Mouse (Mus musculus) limb, embryonic 10.5 days (tissue): Measurements from ENCODE around the gene Hmgn1. TPM values are rescaled to one million over a fixed set of nuclear protein-coding genes. Genes with fewer than 3 reads are reported as not detected.

Experiments used
- DNase-seq: peaks from one replicate; pipeline ENCODE4 v3.0.0-alpha.2; 2017; ENCODE audit warnings: low spot score
- H3K27ac ChIP-seq: fragments of 300-500 bp; sonication (generic); 2 replicates; pipeline ENCODE4 v1.5.1; 2016; ENCODE audit warnings: mild to moderate bottlenecking
- H3K27me3 ChIP-seq: fragments of 300-500 bp; sonication (generic); 2 replicates; pipeline ENCODE4 v1.6.1; 2016; ENCODE audit warnings: low read depth, mild to moderate bottlenecking; ENCODE audit not compliant: poor library complexity, severe bottlenecking
- H3K36me3 ChIP-seq: fragments of 300-500 bp; sonication (generic); 2 replicates; pipeline ENCODE4 v1.6.1; 2016; ENCODE audit warnings: mild to moderate bottlenecking, moderate library complexity
- H3K4me1 ChIP-seq: fragments of 300-500 bp; sonication (generic); 2 replicates; pipeline ENCODE4 v1.6.1; 2016
- H3K4me3 ChIP-seq: fragments of 300-500 bp; sonication (generic); 2 replicates; pipeline ENCODE4 v1.5.1; 2016; ENCODE audit warnings: mild to moderate bottlenecking, moderate library complexity
- H3K9me3 ChIP-seq: fragments of 300-500 bp; sonication (generic); replicated peaks from 2 replicates; pipeline ENCODE4 v1.6.1; 2016; ENCODE audit warnings: mild to moderate bottlenecking
- WGBS: fragments of 180-500 bp; shearing (Covaris S2); methylation state at CpG from one replicate; pipeline ENCODE4 v1.1.7; 2016; 5-methylcytosine and 5-hydroxymethylcytosine counted together
- polyA plus RNA-seq: library from polyadenylated mRNA; unstranded; fragments of >200 nt; fragmentation: Nextera tagmentation; extraction: Ambion mirVana; gene quantifications from 2 replicates; pipeline ENCODE4 v1.2.1, GENCODE M21; 2016

Gene Hmgn1
- polyA plus RNA-seq, 1 experiment from 2014 or later, result 979 TPM

- H3K36me3 ChIP-seq, result peaks cover 44% of the 10 kb centered on the region
- under 1% methylated on average over 66 of the region's 68 CpGs for WGBS
Measured at GRCm38 (mm10) chr16:96081742-96082241, 45.7 kb downstream of the Hmgn1 start.

GRCm38 (mm10) chr16:96081331-96081730 lies 46.2 kb downstream of the Hmgn1 start:
- peaks cover 47% of the 10 kb centered on the region for H3K36me3 ChIP-seq
- no peaks in the 10 kb centered on the region for H3K27me3 ChIP-seq
- H3K4me3 ChIP-seq, result peak overlapping the region; percentile 99
- peaks cover 22% of the 10 kb centered on the region for H3K4me1 ChIP-seq
- WGBS, result 1% methylated on average over 27 of the region's 28 CpGs
- peak overlapping the region; percentile 98 for H3K27ac ChIP-seq
- DNase-seq, result peak; percentile 92
- no peaks in the 10 kb centered on the region for H3K9me3 ChIP-seq

More at GRCm38 (mm10) chr16:96081742-96082241, 45.7 kb downstream of the Hmgn1 start:
- Histone ChIP-seq H3K27ac (peak overlapping the region; percentile 98), H3K4me3 (peak overlapping the region; percentile 99), H3K9me3 (no peaks in the 10 kb centered on the region), H3K4me1 (peaks cover 22% of the 10 kb centered on the region), H3K27me3 (no peaks in the 10 kb centered on the region)
- no peak for DNase-seq

DNA sequence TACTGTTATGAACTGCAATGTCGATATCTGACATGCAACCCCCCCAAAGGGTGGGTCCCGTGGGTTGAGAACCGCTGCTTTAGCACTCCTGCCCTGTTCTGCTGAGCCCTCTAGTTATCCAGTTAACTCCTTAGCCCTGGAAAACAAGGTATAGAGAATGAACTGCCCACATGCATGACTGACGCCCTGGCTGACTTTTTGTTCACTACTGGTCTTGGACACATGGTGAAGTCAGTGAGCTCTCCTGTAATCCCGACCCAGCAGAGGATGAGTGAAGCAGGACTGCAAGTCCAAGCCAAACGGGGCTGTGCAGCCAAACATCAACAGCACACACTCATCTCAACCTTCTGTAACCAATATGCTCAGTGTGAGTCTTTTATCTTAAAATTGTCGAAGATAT lies 47.0 kb downstream of the Hmgn1 start:
- Histone ChIP-seq H3K9me3 (no peaks in the 10 kb centered on the region), H3K27me3 (no peaks in the 10 kb centered on the region), H3K36me3 (peaks cover 55% of the 10 kb centered on the region), H3K4me1 (peaks cover 21% of the 10 kb centered on the region), H3K4me3 (peak overlapping the region; percentile 99), H3K27ac (no peak overlapping the region)
- 92% methylated on average over 7 of the region's 7 CpGs for WGBS
- no peak for DNase-seq

Other genes starting within 250 kb of the Hmgn1 start
- 139 and 149 TPM in 2 replicates for gene Psmg1, start 136.8 kb downstream of the Hmgn1 start, polyA plus RNA-seq
- 123 and 146 TPM in 2 replicates for gene Brwd1, start 45.2 kb downstream of the Hmgn1 start, polyA plus RNA-seq
- gene Wrb, start 17.7 kb upstream of the Hmgn1 start, polyA plus RNA-seq, result 78.2 and 79.6 TPM in 2 replicates
- gene Lca5l, start 64.5 kb upstream of the Hmgn1 start, polyA plus RNA-seq, result 0.70 and 0.73 TPM in 2 replicates
- gene Sh3bgr, start 72.7 kb upstream of the Hmgn1 start, polyA plus RNA-seq, result 1.1 and 1.3 TPM in 2 replicates
- gene B3galt5, start 108.1 kb upstream of the Hmgn1 start, polyA plus RNA-seq, result 0.16 TPM in 1 of 2 replicates, not detected in the other